Mouse (Mus musculus) C3H10T1/2 (cell line): Measurements from ENCODE around the gene Crybb2. TPM values are rescaled to one million over a fixed set of nuclear protein-coding genes. Genes with fewer than 3 reads are reported as not detected.

ENCODE experiments used
- polyA plus RNA-seq, 2 experiments: library from polyadenylated mRNA; unstranded; fragments of >200 nt; fragmentation: generic; extraction: Trizol; gene quantifications; one replicate each; pipeline ENCODE4 v1.2.1; 2012; ENCODE audit warnings: missing spikeins in 2 of 2

The Crybb2 gene
- not detected for polyA plus RNA-seq

GRCm38 (mm10) chr5:113070017-113070416 lies at the start of gene Crybb2:
TSS of gene Crybb2 (minus strand) at chr5:113070117.

GRCm38 (mm10) chr5:113081439-113081838 lies 11.5 kb upstream of the Crybb2 start, which contains the start of gene Crybb3:
TSS of gene Crybb3 (minus strand) at chr5:113081584.

GRCm38 (mm10) chr5:113015236-113016061 lies 54.5 kb downstream of the Crybb2 start, which contains the start of gene Grk3:
TSS of gene Grk3 (minus strand) at chr5:113015791.

Other genes with a start within 250 kb of the Crybb2 start
- gene Myo18b, start 173.8 kb downstream of the Crybb2 start, polyA plus RNA-seq = not detected
- under 1 TPM in 1 of 2 experiments, not detected in 1; 0.02 TPM for gene Grk3, start 54.3 kb downstream of the Crybb2 start, polyA plus RNA-seq
- gene Crybb3, start 11.5 kb upstream of the Crybb2 start, polyA plus RNA-seq = not detected
- gene 2900026A02Rik, start 151.1 kb upstream of the Crybb2 start, polyA plus RNA-seq = under 1 TPM; 0.11 to 0.55 TPM
- gene Tmem211, start 156.8 kb upstream of the Crybb2 start, polyA plus RNA-seq = not detected
- under 1 TPM; 0.01 to 0.02 TPM for gene Sgsm1, start 240.7 kb upstream of the Crybb2 start, polyA plus RNA-seq